Mouse (Mus musculus) kidney, adult 2 months (tissue): ENCODE data around the gene Pitpnm1.

Experiments used
- CTCF ChIP-seq: fragments of 200-500 bp; conservative IDR thresholded peaks from 2 replicates; pipeline ENCODE4 v1.5.1; 2011; ENCODE audit warnings: low read depth, mild to moderate bottlenecking, control low read depth, low read length, moderate library complexity, mixed read lengths; ENCODE audit not compliant: insufficient read depth, insufficient read length
- POLR2A ChIP-seq: fragments of 200-500 bp; IDR thresholded peaks from one replicate; pipeline ENCODE4 v1.6.1; 2011; ENCODE audit warnings: low read depth, low read length, control low read depth

- TF ChIP-seq CTCF: no peak
- TF ChIP-seq POLR2A: no peak
These were observed at the start of gene Pitpnm1 for GRCm38 (mm10) chr19:4099837-4100717.
